7 mouse cellular contexts compared by ENCODE assay signal in the genomic region with DNA sequence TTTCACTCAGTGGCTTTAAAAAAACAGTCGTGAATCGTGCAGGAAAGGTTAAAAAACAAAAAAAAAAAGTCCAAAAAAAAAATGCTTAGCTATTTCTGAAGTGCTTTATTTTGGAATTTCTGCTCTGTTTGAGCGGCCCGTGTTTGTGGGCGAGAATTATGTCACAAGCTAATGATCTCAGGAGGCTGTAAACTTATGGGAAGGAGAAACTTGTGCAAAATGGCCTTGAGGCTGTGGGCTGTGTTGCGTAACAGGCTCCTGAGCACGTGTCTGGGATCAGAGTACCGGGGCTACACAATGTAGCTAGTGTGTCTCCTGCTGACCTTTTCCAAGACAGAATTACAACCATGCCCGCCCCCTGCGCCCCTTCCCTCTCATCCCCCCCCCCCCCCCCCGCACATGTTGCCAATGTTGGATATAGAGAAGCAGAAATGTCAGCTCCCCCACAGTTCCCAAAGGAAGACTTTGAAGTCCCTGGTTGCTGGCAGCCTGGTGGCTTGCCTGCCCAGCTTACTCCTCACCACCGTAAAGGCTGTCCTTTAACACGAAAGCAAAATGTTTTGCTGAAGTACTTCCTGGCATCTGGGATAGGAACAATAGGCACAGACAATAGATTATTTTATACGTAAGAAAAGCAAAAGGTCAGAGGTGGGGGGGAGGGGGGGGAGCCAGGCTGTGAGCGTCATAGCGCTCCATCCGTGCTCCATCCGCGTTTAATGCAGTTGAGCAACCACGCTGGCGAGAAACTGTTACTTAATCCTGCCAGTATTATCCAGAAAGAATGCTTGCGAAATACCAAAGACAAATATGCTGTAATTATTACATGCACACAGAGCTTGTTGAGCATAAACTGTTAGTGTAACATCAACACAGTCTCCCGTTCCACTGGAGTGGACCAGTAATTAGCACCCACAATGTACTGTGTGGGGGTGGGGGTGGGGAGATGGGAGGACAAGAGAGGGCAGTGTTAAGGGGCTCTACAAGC.
A peak's percentile ranks its signal among the peaks of the same experiment; 100 is the strongest.
DNase-seq lines count a peak whose midpoint lies in the region; ATAC-seq lines count a peak whose summit lies in the region.

No protein-coding gene starts in this region.

- H3K27me3 ChIP-seq in heart, embryonic 16.5 days (ENCODE audit: control insufficient read depth, insufficient read depth, low read length) = no peaks in the 10 kb centered on the region
- H3K27me3 ChIP-seq in stomach, embryonic 16.5 days (ENCODE audit: control insufficient read depth, insufficient read depth, low read length) = no peaks in the 10 kb centered on the region

- no peak overlapping the region for H3K9ac ChIP-seq in heart, embryonic 16.5 days (ENCODE audit: low read length)
- H3K9ac ChIP-seq in stomach, embryonic 16.5 days (ENCODE audit: low read length) = no peak overlapping the region

- peaks cover 45% of the 10 kb centered on the region for H3K4me1 ChIP-seq in heart, embryonic 16.5 days (ENCODE audit: control insufficient read depth, insufficient read depth, low read length)
- peaks cover 44% of the 10 kb centered on the region for H3K4me1 ChIP-seq in stomach, embryonic 16.5 days (ENCODE audit: control insufficient read depth, insufficient read depth, low read length)

- H3K4me2 ChIP-seq in heart, embryonic 16.5 days (ENCODE audit: low read depth, low read length) = no peak overlapping the region
- peak overlapping the region; percentile 1; the same call in 1 of the 2 replicates for H3K4me2 ChIP-seq in stomach, embryonic 16.5 days (ENCODE audit: low read depth, low read length)

- peak; percentile 90 for DNase-seq in adrenal gland, adult 2 months
- peak; percentile 31 for DNase-seq in embryo, embryonic 11.5 days (ENCODE audit: low read depth, low spot score)
- DNase-seq in kidney, postnatal 10 days = peak; percentile 71
- no peak for DNase-seq in spleen, postnatal 36 days (ENCODE audit: low spot score in 2 of 2)

- H3K9me3 ChIP-seq in heart, embryonic 16.5 days (replicated peaks; ENCODE audit: control insufficient read depth, low read length) = no peaks in the 10 kb centered on the region
- no peaks in the 10 kb centered on the region for H3K9me3 ChIP-seq in stomach, embryonic 16.5 days (replicated peaks; ENCODE audit: control insufficient read depth, low read length)

- no peak overlapping the region for H3K4me3 ChIP-seq in heart, embryonic 16.5 days (ENCODE audit: low read length)
- no peak overlapping the region for H3K4me3 ChIP-seq in stomach, embryonic 16.5 days (replicated peaks; ENCODE audit: low read length)

- H3K36me3 ChIP-seq in heart, embryonic 16.5 days (ENCODE audit: control insufficient read depth, insufficient read depth) = no peaks in the 10 kb centered on the region
- no peaks in the 10 kb centered on the region for H3K36me3 ChIP-seq in stomach, embryonic 16.5 days (ENCODE audit: control insufficient read depth, insufficient read depth, low read length)

- 41% methylated on average over 22 of the region's 23 CpGs for WGBS in heart, embryonic 16.5 days
- 27% methylated on average over 21 of the region's 23 CpGs for WGBS in stomach, embryonic 16.5 days

- peak overlapping the region; percentile 61 for H3K27ac ChIP-seq in heart, embryonic 16.5 days (ENCODE audit: low read length)
- peak overlapping the region; percentile 74 for H3K27ac ChIP-seq in stomach, embryonic 16.5 days (ENCODE audit: low read length)

- no peak for ATAC-seq in heart, embryonic 16.5 days (replicated peaks; ENCODE audit: extremely low read depth, insufficient read depth, low FRiP score)
- ATAC-seq in megakaryocyte, adult 5-6 weeks (ENCODE audit: poor library complexity, severe bottlenecking) = peak; percentile 68
- peak; percentile 41 for ATAC-seq in stomach, embryonic 16.5 days (ENCODE audit: insufficient read depth, low FRiP score)

Comparison
In these comparisons a context has a peak if more than half of its experiments do, and no peak if none do; other contexts are left out.
1. DNase-seq: peak in adrenal gland, adult 2 months (single experiment), embryo, embryonic 11.5 days (single experiment) and kidney, postnatal 10 days (single experiment); none in spleen, postnatal 36 days (0 of 2).